Mouse (Mus musculus): ENCODE results near the gene Hps3. TPM values are rescaled to one million over a fixed set of nuclear protein-coding genes. Genes with fewer than 3 reads are reported as not detected.
"Not testable (repeated sequence)": the region's sequence is repeated elsewhere in the genome, so short reads cannot be mapped to it uniquely, and the experiment has no call there.

Hps3 gene
- polyA plus RNA-seq, 1 experiment from 2014 or later = 9.7 TPM

DNA sequence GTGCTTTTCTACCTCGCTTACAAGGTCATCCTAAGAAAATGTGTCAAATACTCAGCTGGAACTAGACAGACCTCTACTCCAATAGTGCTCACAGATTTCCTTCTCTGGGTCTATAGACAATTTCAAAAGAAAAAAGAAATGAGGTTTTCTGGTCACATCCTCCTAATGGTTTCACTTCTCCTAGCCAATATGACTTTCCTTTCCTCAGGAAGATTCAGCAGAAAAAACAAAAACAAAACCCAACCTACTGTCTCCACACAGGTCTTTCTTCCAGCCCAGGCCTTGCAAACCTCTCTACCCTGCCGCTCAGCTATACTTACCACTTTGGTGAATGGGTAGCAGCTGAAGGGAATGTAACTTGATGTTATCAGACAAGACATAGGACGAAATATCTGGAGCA, 6.5 kb downstream of the Hps3 start:
- no peaks in the 10 kb centered on the region for H3K27me3 ChIP-seq
- H3K9me3 ChIP-seq = no peaks in the 10 kb centered on the region
- H3K36me3 ChIP-seq = peaks cover 23% of the 10 kb centered on the region
- H3K4me3 ChIP-seq = no peak overlapping the region
- WGBS = 92% methylated on average over 3 of the region's 3 CpGs
- H3K9ac ChIP-seq = no peak overlapping the region
- 0 out of 2 replicates have a peak, but pooled peaks cover 1% of the 10 kb centered on the region for H3K4me1 ChIP-seq
- no peak for ATAC-seq (ENCODE audit: insufficient number of reproducible peaks, insufficient read depth, low FRiP score, low TSS enrichment, low read depth)
- H3K4me2 ChIP-seq = no peak overlapping the region
- H3K27ac ChIP-seq = no peak overlapping the region

DNA sequence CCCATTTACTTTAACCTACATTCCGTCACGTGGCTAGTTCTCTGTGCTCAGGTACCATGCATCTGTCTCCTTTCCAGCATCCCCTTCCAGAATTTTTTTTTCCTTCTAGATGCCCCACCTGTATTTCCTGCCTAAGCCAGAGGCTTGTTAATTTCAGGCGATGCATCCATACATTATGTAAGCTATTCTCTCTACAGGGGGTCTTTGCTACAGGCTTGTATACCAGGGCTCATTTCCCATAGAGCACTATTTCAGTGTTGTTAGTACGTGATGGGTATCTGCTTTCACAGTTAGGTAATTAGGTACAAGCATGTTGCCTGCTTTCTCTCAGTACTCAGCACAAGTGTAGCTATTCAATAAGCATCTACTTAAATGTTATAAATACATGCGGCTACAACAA, 7.3 kb downstream of the Hps3 start:
- Histone ChIP-seq H3K27me3 (no peaks in the 10 kb centered on the region), H3K4me1 (no peaks in the 10 kb centered on the region), H3K9me3 (no peaks in the 10 kb centered on the region), H3K4me3 (no peak overlapping the region), H3K9ac (no peak overlapping the region), H3K27ac (no peak overlapping the region), H3K36me3 (peaks cover 26% of the 10 kb centered on the region), H3K4me2 (no peak overlapping the region)
- 92% methylated on average over 5 of the region's 5 CpGs for WGBS
- no peak for ATAC-seq (ENCODE audit: insufficient number of reproducible peaks, insufficient read depth, low FRiP score, low TSS enrichment, low read depth)

- Histone ChIP-seq H3K27ac (no peak overlapping the region), H3K9me3 (no peaks in the 10 kb centered on the region), H3K4me3 (no peak overlapping the region), H3K4me1 (no peaks in the 10 kb centered on the region), H3K4me2 (no peak overlapping the region), H3K36me3 (peaks cover 32% of the 10 kb centered on the region), H3K9ac (no peak overlapping the region), H3K27me3 (no peaks in the 10 kb centered on the region)
- 92% methylated on average over 8 of the region's 8 CpGs for WGBS
- ATAC-seq (ENCODE audit: insufficient number of reproducible peaks, insufficient read depth, low FRiP score, low TSS enrichment, low read depth) = no peak
Observed at GRCm38 (mm10) chr3:20026996-20027689, 8.0 kb downstream of the Hps3 start.

GRCm38 (mm10) chr3:20026481-20026880, 8.6 kb downstream of the Hps3 start:
- Histone ChIP-seq H3K9me3 (no peaks in the 10 kb centered on the region), H3K36me3 (peaks cover 35% of the 10 kb centered on the region), H3K4me1 (no peaks in the 10 kb centered on the region), H3K27me3 (no peaks in the 10 kb centered on the region), H3K4me2 (no peak overlapping the region), H3K9ac (no peak overlapping the region), H3K27ac (no peak overlapping the region), H3K4me3 (no peak overlapping the region)
- ATAC-seq (ENCODE audit: insufficient number of reproducible peaks, insufficient read depth, low FRiP score, low TSS enrichment, low read depth) = no peak

- Histone ChIP-seq H3K27me3 (no peaks in the 10 kb centered on the region), H3K4me3 (no peak overlapping the region), H3K9me3 (no peaks in the 10 kb centered on the region), H3K9ac (no peak overlapping the region), H3K4me2 (no peak overlapping the region), H3K4me1 (no peaks in the 10 kb centered on the region), H3K27ac (no peak overlapping the region), H3K36me3 (peaks cover 41% of the 10 kb centered on the region)
- 44% methylated on average over 1 of the region's 1 CpGs for WGBS
- ATAC-seq (ENCODE audit: insufficient number of reproducible peaks, insufficient read depth, low FRiP score, low TSS enrichment, low read depth) = no peak
Observed at GRCm38 (mm10) chr3:20023832-20024231, 11.3 kb downstream of the Hps3 start.

GRCm38 (mm10) chr3:20018076-20018475, 17.0 kb downstream of the Hps3 start:
- Histone ChIP-seq H3K27me3 (no peaks in the 10 kb centered on the region), H3K9me3 (no peaks in the 10 kb centered on the region), H3K4me2 (no peak overlapping the region), H3K4me1 (no peaks in the 10 kb centered on the region), H3K36me3 (peaks cover 42% of the 10 kb centered on the region), H3K27ac (no peak overlapping the region), H3K9ac (no peak overlapping the region), H3K4me3 (no peak overlapping the region)
- WGBS = 86% methylated on average over 8 of the region's 8 CpGs
- ATAC-seq (ENCODE audit: insufficient number of reproducible peaks, insufficient read depth, low FRiP score, low TSS enrichment, low read depth) = no peak

GRCm38 (mm10) chr3:20014454-20014853, 20.7 kb downstream of the Hps3 start:
- no peak for ATAC-seq (ENCODE audit: insufficient number of reproducible peaks, insufficient read depth, low FRiP score, low TSS enrichment, low read depth)
- Histone ChIP-seq H3K27me3 (no peaks in the 10 kb centered on the region), H3K4me3 (no peak overlapping the region), H3K36me3 (peaks cover 28% of the 10 kb centered on the region), H3K9ac (no peak overlapping the region), H3K9me3 (no peaks in the 10 kb centered on the region), H3K4me2 (no peak overlapping the region), H3K4me1 (peaks cover 8% of the 10 kb centered on the region), H3K27ac (no peak overlapping the region)
- 92% methylated on average over 2 of the region's 2 CpGs for WGBS

DNA sequence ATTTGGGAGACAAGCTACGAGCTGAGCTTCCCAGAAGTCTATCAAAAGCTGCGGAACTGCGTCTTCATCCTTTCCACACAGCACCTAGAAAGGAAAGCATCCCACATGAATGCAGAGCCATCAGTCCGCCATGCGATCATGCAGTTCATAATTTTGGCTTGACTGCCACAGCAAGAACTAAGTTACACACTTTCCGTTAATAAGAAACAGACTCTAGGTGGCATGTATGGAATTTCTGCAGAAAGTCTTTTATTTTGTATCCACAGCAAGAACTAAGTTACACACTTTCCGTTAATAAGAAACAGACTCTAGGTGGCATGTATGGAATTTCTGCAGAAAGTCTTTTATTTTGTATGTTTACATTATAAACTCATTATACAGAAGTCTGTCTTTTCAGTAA, 24.2 kb downstream of the Hps3 start:
- peaks cover 17% of the 10 kb centered on the region for H3K36me3 ChIP-seq
- not testable (repeated sequence) for H3K4me3 ChIP-seq, H3K4me1 ChIP-seq, H3K9ac ChIP-seq, H3K9me3 ChIP-seq, H3K27me3 ChIP-seq
- peak overlapping the region; percentile 82 for H3K27ac ChIP-seq
- H3K4me2 ChIP-seq = peak overlapping the region; percentile 45
- peak; percentile 32; the same call in 1 of the 2 replicates for ATAC-seq (ENCODE audit: insufficient number of reproducible peaks, insufficient read depth, low FRiP score, low TSS enrichment, low read depth)
- 35% methylated on average over 7 of the region's 7 CpGs for WGBS

DNA sequence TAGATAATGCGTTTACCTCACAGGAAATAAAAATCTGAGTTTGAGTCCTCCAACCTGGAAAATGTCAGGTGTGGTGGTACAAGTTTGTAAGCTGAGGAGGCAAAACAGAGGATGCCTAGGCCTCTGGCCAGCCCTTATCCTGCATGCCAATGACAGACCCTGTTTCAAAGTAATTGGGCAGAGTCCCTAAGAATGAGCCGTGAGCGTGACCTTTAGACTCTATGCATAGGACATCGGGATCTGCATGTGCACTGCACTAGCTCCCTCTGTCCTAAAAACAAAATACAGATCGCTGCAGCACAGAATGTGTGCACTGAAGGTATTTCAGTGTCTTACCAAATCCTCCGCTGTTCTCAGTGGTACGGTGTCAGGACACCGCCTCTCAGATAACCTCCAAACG, 24.7 kb downstream of the Hps3 start:
- Histone ChIP-seq H3K36me3 (peaks cover 13% of the 10 kb centered on the region), H3K27ac (peak overlapping the region; percentile 82), H3K4me3 (no peak overlapping the region), H3K4me2 (peak overlapping the region; percentile 45), H3K27me3 (no peaks in the 10 kb centered on the region), H3K9ac (no peak overlapping the region), H3K9me3 (no peaks in the 10 kb centered on the region), H3K4me1 (peaks cover 8% of the 10 kb centered on the region)
- ATAC-seq (ENCODE audit: insufficient number of reproducible peaks, insufficient read depth, low FRiP score, low TSS enrichment, low read depth) = no peak
- WGBS = 57% methylated on average over 9 of the region's 9 CpGs

- ATAC-seq (ENCODE audit: insufficient number of reproducible peaks, insufficient read depth, low FRiP score, low TSS enrichment, low read depth) = no peak
- no peak overlapping the region for H3K4me3 ChIP-seq
Observed at GRCm38 (mm10) chr3:20007759-20008158, 27.4 kb downstream of the Hps3 start.

GRCm38 (mm10) chr3:20007275-20007674, 27.8 kb downstream of the Hps3 start:
- WGBS = 90% methylated on average over 4 of the region's 4 CpGs
- Histone ChIP-seq H3K9ac (no peak overlapping the region), H3K4me3 (no peak overlapping the region), H3K4me1 (peaks cover 8% of the 10 kb centered on the region), H3K9me3 (no peaks in the 10 kb centered on the region), H3K4me2 (no peak overlapping the region), H3K36me3 (peaks cover 13% of the 10 kb centered on the region), H3K27ac (no peak overlapping the region), H3K27me3 (no peaks in the 10 kb centered on the region)
- no peak for ATAC-seq (ENCODE audit: insufficient number of reproducible peaks, insufficient read depth, low FRiP score, low TSS enrichment, low read depth)

More at GRCm38 (mm10) chr3:20007759-20008158, 27.4 kb downstream of the Hps3 start:
- 77% methylated on average over 5 of the region's 5 CpGs for whole genome bisulfite sequencing
- H3K36me3 ChIP-seq = peaks cover 9% of the 10 kb centered on the region
- H3K9me3 ChIP-seq = no peaks in the 10 kb centered on the region
- H3K27me3 ChIP-seq = no peaks in the 10 kb centered on the region
- peaks cover 8% of the 10 kb centered on the region for H3K4me1 ChIP-seq
- no peak overlapping the region for H3K4me2 ChIP-seq
- H3K27ac ChIP-seq = no peak overlapping the region
- H3K9ac ChIP-seq = no peak overlapping the region

GRCm38 (mm10) chr3:20005611-20006010, 29.5 kb downstream of the Hps3 start:
- H3K36me3 ChIP-seq = peaks cover 19% of the 10 kb centered on the region
- H3K4me3 ChIP-seq = no peak overlapping the region
- ATAC-seq (ENCODE audit: insufficient number of reproducible peaks, insufficient read depth, low FRiP score, low TSS enrichment, low read depth) = no peak
- H3K9me3 ChIP-seq = no peaks in the 10 kb centered on the region
- H3K4me1 ChIP-seq = peaks cover 2% of the 10 kb centered on the region
- H3K27ac ChIP-seq = no peak overlapping the region
- no peak overlapping the region for H3K9ac ChIP-seq
- 77% methylated on average over 1 of the region's 1 CpGs for WGBS
- H3K27me3 ChIP-seq = no peaks in the 10 kb centered on the region
- H3K4me2 ChIP-seq = no peak overlapping the region

All from embryonic facial prominence, embryonic 13.5 days (tissue).